Comparison of ENCODE assay signal across 8 mouse cellular contexts in genomic region chr11:60178506-60178905, GRCm38 (mm10). TPM values are rescaled to one million over a fixed set of nuclear protein-coding genes. Genes with fewer than 3 reads are reported as not detected.
DNase-seq lines count a peak whose midpoint lies in the region; ATAC-seq and TF ChIP-seq lines count a peak whose summit lies in the region.

No protein-coding gene starts in this region.

- peak overlapping the region; percentile 92; the same call in 1 of the 2 replicates for H3K9ac ChIP-seq in hindbrain, embryonic 14.5 days
- no peak overlapping the region for H3K9ac ChIP-seq in lung, embryonic 16.5 days (ENCODE audit: low read length)

- no peak for TF ChIP-seq CTCF in left cerebral cortex, adult 2 months (IDR thresholded peaks at IDR 0.05)

- peaks cover 67% of the 10 kb centered on the region for H3K4me1 ChIP-seq in hindbrain, embryonic 14.5 days (replicated peaks; ENCODE audit: control insufficient read depth, insufficient read depth, low read length)
- peaks cover 78% of the 10 kb centered on the region for H3K4me1 ChIP-seq in lung, embryonic 16.5 days (replicated peaks; ENCODE audit: control insufficient read depth, insufficient read depth, low read length)

- no peaks in the 10 kb centered on the region for H3K27me3 ChIP-seq in hindbrain, embryonic 14.5 days (ENCODE audit: control insufficient read depth, insufficient read depth, low read length)
- H3K27me3 ChIP-seq in lung, embryonic 16.5 days (ENCODE audit: control insufficient read depth, insufficient read depth, low read depth, low read length): no peaks in the 10 kb centered on the region

- no peaks in the 10 kb centered on the region for H3K36me3 ChIP-seq in hindbrain, embryonic 14.5 days (replicated peaks; ENCODE audit: control insufficient read depth, insufficient read depth)
- H3K36me3 ChIP-seq in lung, embryonic 16.5 days (ENCODE audit: control insufficient read depth, insufficient read depth, low read length): no peaks in the 10 kb centered on the region

- intact Hi-C loops in left cerebral cortex, adult 2 months (cut with DNase I): no loop called here

- H3K27ac ChIP-seq in hindbrain, embryonic 14.5 days: peak overlapping the region; percentile 100
- H3K27ac ChIP-seq in lung, embryonic 16.5 days (ENCODE audit: low read length): peak overlapping the region; percentile 89
- H3K27ac ChIP-seq in left cerebral cortex, adult 2 months: no peak overlapping the region; the same call in 1 of the 2 replicates

- no peaks in the 10 kb centered on the region for H3K9me3 ChIP-seq in hindbrain, embryonic 14.5 days (ENCODE audit: control insufficient read depth, low read length)
- no peaks in the 10 kb centered on the region for H3K9me3 ChIP-seq in lung, embryonic 16.5 days (ENCODE audit: control insufficient read depth, low read length)

- DNase-seq in adrenal gland, postnatal 14 days: peak; percentile 47
- no peak for DNase-seq in adrenal gland, postnatal 36 days
- peak; percentile 43 for DNase-seq in R1 (ENCODE audit: low read depth, low spot score)
- no peak for DNase-seq in hindbrain, embryonic 14.5 days (ENCODE audit: low spot score)
- no peak for DNase-seq in spleen, adult 12 weeks (ENCODE audit: low spot score)
- DNase-seq in left cerebral cortex, adult 2 months (ENCODE audit: extremely low spot score in 1 of 2, low spot score in 2 of 2): no peak
- DNase-seq in layer of hippocampus, postnatal 25 days (ENCODE audit: extremely low spot score in 1 of 2, low spot score in 1 of 2): no peak

- peak overlapping the region; percentile 90; the same call in 1 of the 2 replicates for H3K4me2 ChIP-seq in hindbrain, embryonic 14.5 days (replicated peaks)
- H3K4me2 ChIP-seq in lung, embryonic 16.5 days (ENCODE audit: low read depth, low read length): no peak overlapping the region

- no peak for ATAC-seq in hindbrain, embryonic 14.5 days (ENCODE audit: low FRiP score)
- peak; percentile 27; the same call in 1 of the 2 replicates for ATAC-seq in lung, embryonic 16.5 days (ENCODE audit: low read depth)

- 0 out of 2 replicates have a peak overlapping the region, but pooled peaks have one; percentile 68 for H3K4me3 ChIP-seq in hindbrain, embryonic 14.5 days (replicated peaks; ENCODE audit: low read length)
- H3K4me3 ChIP-seq in lung, embryonic 16.5 days (ENCODE audit: low read length): no peak overlapping the region
- no peak overlapping the region for H3K4me3 ChIP-seq in left cerebral cortex, adult 2 months

RNA-seq across cellular contexts. Expression of gene Srebf1, which starts 43.9 kb away (rescaled TPM):
- total RNA-seq in adrenal gland, postnatal 14 days (2021): 102 and 130 TPM in 2 replicates
- 100 to 1,000 TPM; 160 to 181 TPM for total RNA-seq in adrenal gland, postnatal 36 days (2021)
- 37.3 and 40.3 TPM in 2 replicates for polyA plus RNA-seq in hindbrain, embryonic 14.5 days (2014; fragmentation: Nextera tagmentation; extraction: Ambion mirVana)
- 65.9 and 74.3 TPM in 2 replicates for polyA plus RNA-seq in lung, embryonic 16.5 days (2015; fragmentation: Nextera tagmentation; extraction: Ambion mirVana)
- 10 to 100 TPM; 50.1 to 66.1 TPM for total RNA-seq in left cerebral cortex, adult 2 months (2021)
- total RNA-seq in layer of hippocampus, postnatal 25 days (2021): 10 to 100 TPM; 49.9 to 58.1 TPM

Comparison
In these comparisons a context has a peak if more than half of its experiments do, and no peak if none do; other contexts are left out.
1. DNase-seq: peak in adrenal gland, postnatal 14 days (single experiment) and R1 (single experiment); none in adrenal gland, postnatal 36 days (0 of 2), hindbrain, embryonic 14.5 days (single experiment), spleen, adult 12 weeks (single experiment), left cerebral cortex, adult 2 months (0 of 2) and layer of hippocampus, postnatal 25 days (0 of 2).